Mouse (Mus musculus): ENCODE data around the gene A930018P22Rik. TPM values are rescaled to one million over a fixed set of nuclear protein-coding genes. Genes with fewer than 3 reads are reported as not detected.
"Not testable (repeated sequence)": the region's sequence is repeated elsewhere in the genome, so short reads cannot be mapped to it uniquely, and the experiment has no call there.

Gene A930018P22Rik
- not detected in 2 replicates for polyA plus RNA-seq (2016; fragmentation: Nextera tagmentation; extraction: Ambion mirVana)

GRCm38 (mm10) chr2:104122505-104123378 lies at the start of gene A930018P22Rik:
Gene A930018P22Rik, plus strand, starts transcription at chr2:104122769.
- H3K4me1 ChIP-seq: peaks cover 21% of the 10 kb centered on the region
- peak within 1 kb of the TSS; percentile 83 for H3K27ac ChIP-seq
- H3K4me3 ChIP-seq: peak within 1 kb of the TSS; percentile 71
- peaks cover 43% of the 10 kb centered on the region for H3K27me3 ChIP-seq (ENCODE audit: low read depth, poor library complexity, severe bottlenecking)
- WGBS: under 1% methylated on average over 74 of the region's 74 CpGs
- DNase-seq (ENCODE audit: low spot score): peak; percentile 89
- no peaks in the 10 kb centered on the region for H3K9me3 ChIP-seq (replicated peaks)
- no peaks in the 10 kb centered on the region for H3K36me3 ChIP-seq

GRCm38 (mm10) chr2:104078285-104078684 lies 44.3 kb upstream of the A930018P22Rik start:
- H3K9me3 ChIP-seq (replicated peaks); DNase-seq (ENCODE audit: low spot score); H3K4me3 ChIP-seq; H3K36me3 ChIP-seq; H3K4me1 ChIP-seq; H3K27ac ChIP-seq; H3K27me3 ChIP-seq (ENCODE audit: low read depth, poor library complexity, severe bottlenecking): not testable (repeated sequence)
- 74% methylated on average over 5 of the region's 5 CpGs for WGBS

GRCm38 (mm10) chr2:104081436-104082050 lies 41.0 kb upstream of the A930018P22Rik start:
- not testable (repeated sequence) for H3K27me3 ChIP-seq (ENCODE audit: low read depth, poor library complexity, severe bottlenecking); H3K36me3 ChIP-seq; H3K4me1 ChIP-seq; H3K27ac ChIP-seq; H3K4me3 ChIP-seq; H3K9me3 ChIP-seq (replicated peaks); DNase-seq (ENCODE audit: low spot score)
- WGBS: no CpG with 5 or more reads among the region's 1 CpGs

- no peak for DNase-seq (ENCODE audit: low spot score)
- no peak overlapping the region for H3K27ac ChIP-seq
- no peaks in the 10 kb centered on the region for H3K9me3 ChIP-seq (replicated peaks)
- H3K27me3 ChIP-seq (ENCODE audit: low read depth, poor library complexity, severe bottlenecking): no peaks in the 10 kb centered on the region
- H3K4me3 ChIP-seq: no peak overlapping the region
- no peaks in the 10 kb centered on the region for H3K36me3 ChIP-seq
- H3K4me1 ChIP-seq: no peaks in the 10 kb centered on the region
These were observed 40.1 kb upstream of the A930018P22Rik start for GRCm38 (mm10) chr2:104082474-104082873.

GRCm38 (mm10) chr2:104084027-104084426 lies 38.5 kb upstream of the A930018P22Rik start:
- not testable (repeated sequence) for H3K36me3 ChIP-seq; H3K9me3 ChIP-seq (replicated peaks); H3K27me3 ChIP-seq (ENCODE audit: low read depth, poor library complexity, severe bottlenecking); H3K27ac ChIP-seq; H3K4me1 ChIP-seq; DNase-seq (ENCODE audit: low spot score); H3K4me3 ChIP-seq

GRCm38 (mm10) chr2:104087562-104087961 lies 35.0 kb upstream of the A930018P22Rik start:
- not testable (repeated sequence) for H3K36me3 ChIP-seq; H3K27ac ChIP-seq; H3K4me3 ChIP-seq; H3K9me3 ChIP-seq (replicated peaks); H3K4me1 ChIP-seq; DNase-seq (ENCODE audit: low spot score); H3K27me3 ChIP-seq (ENCODE audit: low read depth, poor library complexity, severe bottlenecking)
- WGBS: 85% methylated on average over 1 of the region's 1 CpGs

- H3K4me1 ChIP-seq: peaks cover 13% of the 10 kb centered on the region
- no peaks in the 10 kb centered on the region for H3K36me3 ChIP-seq
- 83% methylated on average over 2 of the region's 2 CpGs for WGBS
- H3K27me3 ChIP-seq (ENCODE audit: low read depth, poor library complexity, severe bottlenecking): no peaks in the 10 kb centered on the region
- H3K27ac ChIP-seq: no peak overlapping the region
- H3K4me3 ChIP-seq: no peak overlapping the region
- H3K9me3 ChIP-seq (replicated peaks): no peaks in the 10 kb centered on the region
- DNase-seq (ENCODE audit: low spot score): no peak
These were observed 29.3 kb upstream of the A930018P22Rik start for GRCm38 (mm10) chr2:104093305-104093704.

- WGBS: 10% methylated on average over 15 of the region's 15 CpGs
- Histone ChIP-seq H3K36me3 (no peaks in the 10 kb centered on the region), H3K4me3 (peak within 1 kb of the TSS; percentile 54), H3K9me3 (replicated peaks) (no peaks in the 10 kb centered on the region), H3K4me1 (peaks cover 13% of the 10 kb centered on the region), H3K27ac (peak within 1 kb of the TSS; percentile 81), H3K27me3 (ENCODE audit: low read depth, poor library complexity, severe bottlenecking) (no peaks in the 10 kb centered on the region)
- peak; percentile 81 for DNase-seq (ENCODE audit: low spot score)
These were observed 26.8 kb upstream of the A930018P22Rik start, which contains the start of gene Cd59a for GRCm38 (mm10) chr2:104095741-104096213. Gene Cd59a, plus strand, starts transcription at chr2:104095801.

GRCm38 (mm10) chr2:104096256-104096655 lies 26.3 kb upstream of the A930018P22Rik start:
- Histone ChIP-seq H3K9me3 (replicated peaks) (no peaks in the 10 kb centered on the region), H3K27me3 (ENCODE audit: low read depth, poor library complexity, severe bottlenecking) (no peaks in the 10 kb centered on the region), H3K4me3 (peak overlapping the region; percentile 54), H3K4me1 (peaks cover 13% of the 10 kb centered on the region), H3K27ac (peak overlapping the region; percentile 81), H3K36me3 (no peaks in the 10 kb centered on the region)
- DNase-seq (ENCODE audit: low spot score): no peak
- WGBS: 57% methylated on average over 10 of the region's 10 CpGs

GRCm38 (mm10) chr2:104096796-104097195 lies 25.8 kb upstream of the A930018P22Rik start:
- not testable (repeated sequence) for H3K9me3 ChIP-seq (replicated peaks); H3K27ac ChIP-seq; H3K36me3 ChIP-seq; H3K27me3 ChIP-seq (ENCODE audit: low read depth, poor library complexity, severe bottlenecking); DNase-seq (ENCODE audit: low spot score); H3K4me3 ChIP-seq
- peaks cover 13% of the 10 kb centered on the region for H3K4me1 ChIP-seq
- WGBS: 90% methylated on average over 1 of the region's 1 CpGs

GRCm38 (mm10) chr2:104097396-104097795 lies 25.2 kb upstream of the A930018P22Rik start:
- DNase-seq (ENCODE audit: low spot score); H3K36me3 ChIP-seq; H3K27me3 ChIP-seq (ENCODE audit: low read depth, poor library complexity, severe bottlenecking); H3K27ac ChIP-seq; H3K4me3 ChIP-seq; H3K9me3 ChIP-seq (replicated peaks): not testable (repeated sequence)
- H3K4me1 ChIP-seq: peaks cover 13% of the 10 kb centered on the region
- 94% methylated on average over 4 of the region's 4 CpGs for WGBS

- Histone ChIP-seq H3K4me3 (no peak overlapping the region), H3K36me3 (no peaks in the 10 kb centered on the region), H3K27me3 (ENCODE audit: low read depth, poor library complexity, severe bottlenecking) (no peaks in the 10 kb centered on the region), H3K4me1 (peaks cover 13% of the 10 kb centered on the region), H3K9me3 (replicated peaks) (no peaks in the 10 kb centered on the region), H3K27ac (no peak overlapping the region)
- no peak for DNase-seq (ENCODE audit: low spot score)
- 39% methylated on average over 3 of the region's 3 CpGs for WGBS
These were observed 23.9 kb upstream of the A930018P22Rik start for GRCm38 (mm10) chr2:104098529-104099230.

GRCm38 (mm10) chr2:104099231-104099585 lies 23.4 kb upstream of the A930018P22Rik start:
- no peaks in the 10 kb centered on the region for H3K9me3 ChIP-seq (replicated peaks)
- H3K36me3 ChIP-seq: no peaks in the 10 kb centered on the region
- no peak overlapping the region for H3K27ac ChIP-seq
- no peak for DNase-seq (ENCODE audit: low spot score)
- WGBS: 92% methylated on average over 2 of the region's 2 CpGs
- peaks cover 13% of the 10 kb centered on the region for H3K4me1 ChIP-seq
- no peaks in the 10 kb centered on the region for H3K27me3 ChIP-seq (ENCODE audit: low read depth, poor library complexity, severe bottlenecking)
- H3K4me3 ChIP-seq: no peak overlapping the region
